Mouse (Mus musculus): Measurements from ENCODE around the gene Npr1.

Npr1 gene

DNA sequence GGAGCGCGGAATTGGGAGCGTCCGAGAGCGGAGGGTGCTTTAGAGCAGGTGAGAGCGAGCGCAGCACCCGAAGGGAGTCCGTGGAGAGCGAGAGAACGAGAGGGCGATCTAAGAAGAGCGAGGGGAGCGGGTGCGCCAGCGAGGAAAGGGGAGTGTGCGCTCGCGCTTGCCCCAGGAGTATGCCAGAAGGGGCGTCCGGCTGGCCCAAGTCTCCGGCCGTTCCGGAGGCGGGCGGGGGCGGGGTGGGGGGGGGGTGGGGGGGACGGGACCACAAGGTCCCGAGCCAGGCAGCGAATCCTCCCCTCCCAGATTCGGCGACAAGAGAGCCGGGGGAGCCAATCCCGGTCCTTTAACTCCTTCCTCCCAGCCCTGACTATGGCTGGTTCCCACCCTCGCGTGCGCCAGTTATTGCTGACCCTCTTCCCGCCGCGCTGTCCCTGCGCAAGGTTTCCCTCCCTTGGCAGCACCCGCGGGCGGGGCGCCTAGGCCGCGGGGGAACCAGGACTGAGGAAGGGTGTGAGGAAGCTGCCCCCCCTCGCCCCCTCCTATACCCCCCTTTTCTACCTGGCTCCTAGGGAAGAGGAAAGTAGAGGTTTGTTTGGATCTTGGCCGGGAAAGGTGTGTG is at the start of gene Npr1:
Gene Npr1, minus strand, starts transcription at position 181 of the 625 bp plus-strand sequence.
- no peak for DNase-seq (ENCODE audit: low spot score)

DNA sequence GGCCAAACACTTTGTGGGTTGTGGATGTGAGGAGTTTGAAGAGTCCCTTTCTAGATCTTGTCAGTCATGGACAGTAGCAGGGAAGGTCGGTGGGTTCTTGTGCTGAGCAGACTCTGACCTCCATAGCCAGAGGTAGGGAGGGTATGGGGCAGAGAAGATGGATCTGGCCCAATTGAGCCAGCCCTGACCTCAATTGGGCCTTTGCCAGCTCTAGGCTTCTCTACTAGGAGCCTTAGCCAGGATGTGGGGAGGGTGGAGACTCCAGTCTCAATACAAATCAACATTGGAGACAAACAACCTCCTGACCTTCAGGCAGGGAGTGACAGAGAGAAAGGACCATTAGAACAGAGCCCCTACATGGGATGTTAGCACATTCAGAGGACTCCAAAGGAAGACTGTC is 49.6 kb upstream of the Npr1 start:
- DNase-seq (ENCODE audit: low spot score): no peak

DNA sequence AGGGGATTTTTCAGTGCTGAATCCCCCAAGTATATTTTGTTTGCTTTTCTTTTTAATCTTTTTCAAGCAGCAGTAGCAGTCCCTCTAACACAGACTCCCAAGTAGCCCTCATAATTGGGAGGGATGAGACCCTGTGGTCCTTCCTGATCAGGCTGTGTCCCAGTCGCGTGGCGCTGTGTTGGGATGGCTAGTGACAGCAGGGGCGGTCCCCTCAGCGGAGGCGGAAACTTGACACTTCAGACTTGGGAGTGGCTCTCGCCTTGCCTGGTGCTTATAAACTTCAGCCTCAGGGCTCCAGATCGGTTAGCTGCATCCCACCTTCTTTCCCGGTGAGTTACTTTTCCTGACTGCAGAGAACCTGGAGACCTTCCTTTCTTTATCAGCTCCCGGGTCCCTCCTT is 49.0 kb upstream of the Npr1 start:
- DNase-seq (ENCODE audit: low spot score): peak; percentile 44

DNA sequence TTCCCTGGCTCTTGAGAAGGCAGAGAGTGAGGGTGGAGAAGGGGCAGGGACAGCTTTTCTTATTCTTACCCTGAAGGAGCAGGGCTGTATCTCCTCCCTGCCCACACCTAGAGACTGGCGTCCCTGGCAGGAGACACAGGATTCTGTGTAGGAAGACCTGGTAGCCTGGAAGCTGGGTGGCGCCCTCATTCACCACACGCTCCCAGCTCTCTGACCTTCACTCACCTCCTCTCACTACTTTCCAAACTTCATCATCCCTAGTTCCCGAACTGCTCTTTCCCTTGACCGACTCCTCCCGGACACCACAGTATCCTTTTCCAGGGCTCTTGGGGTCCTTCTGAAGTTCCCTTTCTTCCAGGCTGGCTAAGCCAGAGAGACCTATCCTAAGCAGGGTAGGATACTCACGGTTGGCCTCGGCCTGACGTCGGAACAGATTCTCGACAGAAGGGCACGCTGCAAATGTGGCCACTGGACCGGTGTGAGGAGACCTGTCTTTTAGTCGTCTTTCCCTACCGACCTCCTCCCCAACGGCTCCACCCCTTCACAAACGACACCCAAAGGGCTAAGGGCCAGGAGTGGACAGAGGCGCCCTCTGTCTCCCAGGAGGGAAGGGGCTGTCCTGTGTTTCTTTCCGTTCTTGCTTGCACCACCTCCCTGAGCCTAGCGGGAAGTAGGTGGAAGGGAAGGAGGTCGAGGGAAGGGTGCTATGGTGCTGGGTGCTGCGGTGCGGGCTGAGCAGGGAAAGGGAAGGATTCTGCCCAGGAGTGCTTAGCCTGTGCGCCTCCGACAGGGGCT is 48.3 kb upstream of the Npr1 start, which contains the start of the genes S100a1 and S100a13:
Gene S100a1, minus strand, starts transcription at position 597 of the 795 bp plus-strand sequence.
Gene S100a13, plus strand, starts transcription at position 640 of the 795 bp plus-strand sequence.
- DNase-seq (ENCODE audit: low spot score): no peak

DNA sequence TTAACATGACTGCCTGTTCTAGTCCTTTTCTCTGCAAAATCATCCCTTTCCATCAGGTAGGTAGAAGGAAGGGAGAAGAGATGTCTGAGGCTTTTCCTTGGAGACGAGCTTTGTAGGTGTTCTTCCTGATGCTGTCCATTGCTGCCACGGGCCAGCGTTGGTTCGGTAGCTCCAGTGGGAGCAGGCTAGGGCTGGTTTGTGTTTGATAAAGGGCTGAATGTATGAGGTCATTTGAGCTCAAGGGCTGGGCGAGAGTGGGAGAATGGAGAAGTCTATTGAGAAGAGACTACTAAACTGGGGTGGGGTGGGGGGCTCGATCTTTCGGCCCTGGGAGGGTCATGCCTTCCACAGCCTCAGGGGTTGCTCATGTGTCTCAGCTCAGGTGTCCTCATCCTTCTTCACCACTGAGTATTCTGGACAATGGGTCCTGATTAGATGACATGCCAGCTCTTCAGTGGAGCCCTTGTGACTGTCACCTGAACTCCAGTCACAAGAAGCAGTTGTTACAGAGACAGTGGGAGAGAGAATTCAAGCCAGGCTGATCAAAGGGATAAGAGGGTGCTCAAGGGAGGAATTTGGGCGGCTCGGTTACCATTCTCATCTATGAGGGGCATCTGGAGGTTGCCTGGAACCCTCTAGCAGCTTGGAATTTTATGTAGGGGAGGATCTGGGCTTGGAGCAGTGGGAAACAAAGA is 47.4 kb upstream of the Npr1 start:
- DNase-seq (ENCODE audit: low spot score): no peak

DNA sequence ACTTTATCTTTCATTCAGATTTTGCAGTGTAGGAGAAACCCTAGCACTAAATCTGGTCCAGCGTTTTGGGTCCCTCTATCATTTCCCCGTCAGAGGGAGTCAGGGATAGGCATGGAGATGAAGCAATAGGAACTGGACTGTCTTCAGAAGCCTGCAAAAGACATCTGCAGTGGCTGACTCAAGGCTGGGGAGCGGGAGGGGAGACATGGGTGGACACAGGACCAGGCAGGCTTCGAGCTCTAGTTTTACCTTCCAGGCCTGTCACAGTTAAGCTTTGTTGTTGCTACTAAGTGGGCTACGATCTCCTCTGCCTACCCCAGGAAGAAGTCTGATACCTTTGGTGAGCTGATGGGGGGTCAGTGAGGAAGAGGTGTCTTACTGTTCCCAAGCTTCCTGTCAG is 46.6 kb upstream of the Npr1 start:
- no peak for DNase-seq (ENCODE audit: low spot score)

DNA sequence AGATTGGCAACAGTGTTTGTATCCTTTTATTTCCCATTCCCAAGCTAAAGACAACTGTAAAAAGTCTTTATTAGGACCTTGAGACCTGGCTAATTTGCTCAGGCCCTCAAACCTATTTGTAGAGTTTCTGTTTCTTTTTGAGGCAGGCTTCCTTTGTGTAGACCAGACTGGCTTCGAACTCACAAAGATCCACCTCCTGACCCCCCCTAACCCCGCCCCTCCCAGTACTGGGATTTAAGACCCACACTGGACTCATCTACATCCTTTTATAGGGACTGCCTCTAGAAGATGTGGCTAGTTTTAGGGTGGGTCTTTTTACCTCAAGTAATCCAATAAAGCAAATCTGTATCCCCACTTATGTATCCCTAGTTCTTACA is 44.1 kb upstream of the Npr1 start:
- no peak for DNase-seq (ENCODE audit: low spot score)

DNA sequence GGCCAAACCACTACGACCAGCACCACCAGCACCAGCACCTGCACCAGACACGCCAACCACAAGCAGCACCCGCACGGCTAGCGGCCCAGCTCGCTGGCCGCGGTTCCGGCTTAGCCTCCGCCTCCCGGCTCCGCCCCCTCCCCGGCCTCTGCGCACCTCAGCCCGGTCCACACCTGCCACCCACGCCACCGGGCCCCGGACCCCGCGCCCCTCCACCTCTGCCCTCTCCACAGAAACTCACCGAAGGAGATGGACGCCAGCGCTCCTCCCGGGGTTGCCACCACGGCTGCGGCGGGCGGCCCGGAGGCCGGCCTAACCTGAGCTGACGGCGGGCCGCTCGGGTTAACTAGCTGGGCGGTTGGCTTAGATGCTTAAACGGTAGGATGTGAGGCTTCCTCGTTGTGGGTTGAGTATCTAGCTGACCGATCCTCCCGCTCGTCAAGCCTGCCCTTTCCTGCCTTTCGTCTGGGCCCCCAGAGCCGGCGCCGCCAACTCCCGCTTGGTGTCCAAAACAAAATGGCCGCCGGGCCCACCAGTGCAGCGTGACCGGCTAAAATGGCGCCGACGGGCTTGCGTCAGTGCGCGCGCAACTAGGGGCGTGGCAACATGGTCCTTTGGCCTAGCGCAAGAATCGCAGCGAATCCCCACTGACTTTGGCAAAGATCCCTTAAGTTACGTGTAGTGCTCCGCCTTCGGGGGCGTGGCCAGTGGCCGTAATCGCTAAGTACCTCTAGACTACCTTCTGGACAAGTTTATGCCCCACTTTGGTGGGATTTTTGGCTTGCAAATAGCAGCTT is 43.5 kb upstream of the Npr1 start, which contains the start of gene Chtop:
Gene Chtop, minus strand, starts transcription at position 549 of the 797 bp plus-strand sequence.
- peak; percentile 100 for DNase-seq (ENCODE audit: low spot score)

DNA sequence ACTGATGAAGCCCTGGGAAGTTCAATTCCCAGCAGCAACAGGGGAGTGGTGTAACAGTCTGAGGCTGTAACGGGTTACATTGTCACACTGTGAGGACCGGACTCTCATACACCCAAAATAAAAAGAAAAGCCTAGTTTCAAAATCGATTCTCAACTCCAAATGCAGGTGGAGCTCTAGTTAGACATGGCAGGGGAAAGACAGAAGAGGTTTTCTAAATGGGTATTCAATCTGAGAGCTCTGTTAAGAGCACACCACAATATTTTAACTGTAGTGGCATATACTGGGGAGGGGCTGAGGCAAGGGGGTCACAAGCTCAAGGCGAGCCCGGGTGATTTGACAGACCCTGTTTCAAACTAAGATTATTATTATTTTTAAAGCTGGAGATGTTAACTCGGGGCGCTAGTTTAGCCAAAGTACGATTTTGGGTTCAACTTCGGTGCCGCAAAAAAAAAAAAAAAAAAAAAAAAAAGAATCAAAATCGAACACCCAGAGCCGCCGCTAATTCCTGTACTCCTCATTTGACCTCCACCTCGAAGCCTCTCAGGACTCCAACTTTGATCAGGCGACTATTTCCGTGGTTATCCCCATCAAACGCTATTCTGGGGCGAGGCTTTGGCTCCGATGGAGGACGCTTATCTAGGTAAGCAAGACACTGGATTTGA is 42.8 kb upstream of the Npr1 start:
- no peak for DNase-seq (ENCODE audit: low spot score)

DNA sequence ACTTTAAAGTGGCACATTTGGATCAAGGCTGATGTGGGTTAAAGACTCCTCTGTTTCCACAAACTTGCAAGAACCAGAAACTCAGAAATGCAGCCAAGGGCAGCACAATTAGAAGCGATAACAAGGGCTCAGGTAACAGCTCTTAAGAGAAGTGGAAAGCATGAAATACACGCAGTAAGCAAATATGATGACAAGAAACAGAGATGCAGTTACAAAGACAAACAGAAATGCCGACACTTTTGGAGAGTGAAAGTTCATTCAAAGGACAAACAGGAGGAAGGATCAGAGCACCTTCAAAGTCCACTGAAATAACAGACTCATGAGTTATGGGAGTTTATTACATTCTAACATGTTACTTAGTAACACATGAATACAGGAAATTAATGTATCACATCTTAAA is 40.7 kb upstream of the Npr1 start:
- no peak for DNase-seq (ENCODE audit: low spot score)

DNA sequence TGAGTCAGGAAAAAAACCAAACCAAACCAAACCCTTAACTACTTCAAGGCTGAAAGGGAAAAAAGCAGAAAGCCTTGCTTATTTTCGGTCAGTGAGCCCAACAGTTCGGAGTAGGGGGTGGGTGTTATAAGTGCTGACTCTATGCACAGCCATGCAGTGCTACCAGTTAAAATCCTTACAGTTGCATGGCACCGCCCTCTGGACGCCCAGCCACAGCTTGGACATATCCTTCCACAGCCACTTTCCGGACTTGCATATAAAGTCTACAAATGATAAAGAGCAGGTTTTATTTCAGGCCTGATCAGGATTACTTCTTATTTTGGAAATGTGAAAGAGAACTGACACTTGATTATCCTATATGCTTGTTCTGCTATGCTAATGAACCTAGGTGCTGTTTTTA is 39.5 kb upstream of the Npr1 start:
- no peak for DNase-seq (ENCODE audit: low spot score)

DNA sequence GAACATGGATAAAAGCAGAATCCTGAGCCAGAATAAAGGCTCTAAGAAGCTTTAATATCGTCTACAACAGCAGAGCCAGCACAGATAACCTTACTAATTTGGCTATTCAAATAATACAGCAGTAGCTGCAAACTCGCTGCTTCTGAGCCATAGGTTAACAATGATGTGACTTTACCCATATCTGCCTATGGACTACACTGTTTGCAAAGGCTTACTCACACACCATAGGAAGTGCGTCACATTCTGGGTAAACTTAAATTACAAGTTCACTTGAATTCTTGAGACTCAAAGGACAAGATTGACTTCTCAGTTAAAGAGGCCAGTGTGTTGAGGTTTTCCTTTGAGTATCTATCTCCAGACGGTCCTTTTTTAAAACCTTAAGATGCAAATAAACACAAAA is 37.8 kb upstream of the Npr1 start:
- no peak for DNase-seq (ENCODE audit: low spot score)

DNA sequence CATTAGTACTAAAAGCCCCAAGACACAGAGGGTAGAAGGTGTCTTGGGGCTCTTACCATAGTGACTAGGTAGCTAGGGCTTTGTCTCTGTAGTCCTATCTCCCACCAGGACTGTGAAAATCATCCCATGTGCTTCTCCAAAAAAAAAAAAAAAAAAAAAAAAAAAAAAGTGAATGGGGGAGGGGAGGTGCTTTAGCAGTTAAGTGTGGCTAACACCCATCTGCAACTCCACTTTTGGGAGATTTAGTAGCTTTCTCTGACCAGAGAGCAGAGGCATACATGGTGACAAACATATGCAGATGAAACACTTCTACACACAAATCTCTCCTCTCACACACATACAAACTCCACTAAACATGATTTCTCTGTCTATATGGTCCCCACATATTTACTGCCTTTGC is 31.9 kb upstream of the Npr1 start:
- DNase-seq (ENCODE audit: low spot score): no peak

DNA sequence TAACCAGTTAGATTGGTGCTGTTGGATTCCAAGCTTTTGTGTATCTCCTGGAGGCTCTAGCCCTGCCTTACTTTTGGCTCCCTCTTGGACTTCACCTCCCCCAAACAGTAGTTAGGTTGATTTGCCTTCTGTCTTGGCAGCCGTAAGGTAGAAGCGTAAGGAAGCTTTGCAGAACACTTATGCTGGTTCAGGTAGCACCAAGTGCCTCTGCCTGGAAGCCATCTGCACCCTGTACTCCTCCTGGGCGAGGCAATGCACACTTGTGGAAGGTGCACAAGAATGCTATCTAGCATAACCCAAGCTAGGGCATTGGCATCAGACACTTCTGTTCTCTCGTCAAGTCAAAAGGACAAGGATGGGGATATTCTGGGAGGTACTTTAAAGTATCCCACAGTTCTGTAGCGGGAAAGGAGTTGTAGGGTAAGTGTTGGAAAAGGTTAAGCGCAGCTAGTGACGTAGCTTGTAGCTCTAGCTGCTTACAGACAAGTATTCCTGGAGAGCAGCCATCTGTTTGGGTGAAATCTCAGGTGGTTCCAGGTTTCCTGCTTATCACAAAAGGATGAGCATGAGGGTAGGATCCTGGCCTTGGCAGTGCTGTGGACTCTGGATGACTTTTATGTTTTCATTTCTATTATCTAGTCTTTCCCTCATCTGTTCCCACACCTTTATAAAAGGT is 30.3 kb upstream of the Npr1 start:
- DNase-seq (ENCODE audit: low spot score): no peak

DNA sequence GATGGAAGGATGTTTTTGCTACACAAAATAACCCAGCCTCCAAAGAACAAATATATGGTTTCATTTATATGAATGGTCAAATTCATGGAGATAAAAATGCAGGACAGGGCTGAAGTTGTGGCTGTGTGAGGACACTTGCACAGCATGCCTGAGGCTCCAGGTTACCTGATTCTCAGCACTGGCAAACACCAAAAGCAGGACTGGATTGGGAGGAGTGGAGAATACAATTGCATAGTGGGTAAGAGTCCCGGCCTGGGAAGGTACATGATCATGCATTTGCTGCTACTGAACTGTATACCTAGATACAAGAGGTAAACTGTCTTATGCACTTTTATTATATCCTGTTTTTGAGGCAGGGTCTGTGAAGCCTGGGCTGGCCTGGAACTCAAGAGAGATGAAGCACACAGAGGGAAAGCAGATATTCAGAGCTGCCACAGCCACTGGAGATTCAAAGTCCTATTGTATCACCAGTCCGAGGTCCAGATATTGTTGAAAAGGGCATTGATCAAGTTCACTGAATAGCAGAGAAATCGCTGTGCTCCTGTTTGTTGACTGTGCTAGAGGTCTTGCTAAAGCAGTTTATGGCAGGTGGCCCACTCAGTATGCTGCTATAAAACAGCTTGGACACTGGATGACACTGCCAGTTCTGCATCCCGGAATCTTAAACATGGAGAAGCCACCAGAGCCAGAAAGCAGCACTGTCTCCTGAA is 28.3 kb upstream of the Npr1 start:
- DNase-seq (ENCODE audit: low spot score): no peak

DNA sequence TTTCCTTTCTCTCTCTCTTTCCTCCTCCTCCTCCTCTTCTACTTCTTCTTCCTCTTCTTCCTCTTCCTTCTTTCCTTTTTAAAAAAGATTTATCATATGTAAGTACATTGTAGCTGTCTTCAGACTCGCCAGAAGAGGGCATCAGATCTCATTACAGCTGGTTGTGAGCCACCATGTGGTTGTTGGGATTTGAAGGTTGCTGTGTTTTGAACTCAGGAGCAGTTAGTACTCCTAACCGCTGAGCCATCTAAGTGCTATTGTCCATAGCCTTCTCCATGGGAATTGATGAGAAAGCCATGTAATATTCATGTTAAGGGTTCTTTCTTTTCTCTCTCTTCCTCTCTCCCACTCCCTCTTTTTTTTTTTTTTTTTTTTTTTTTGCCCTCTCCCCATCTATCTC is 25.7 kb upstream of the Npr1 start:
- no peak for DNase-seq (ENCODE audit: low spot score)

DNA sequence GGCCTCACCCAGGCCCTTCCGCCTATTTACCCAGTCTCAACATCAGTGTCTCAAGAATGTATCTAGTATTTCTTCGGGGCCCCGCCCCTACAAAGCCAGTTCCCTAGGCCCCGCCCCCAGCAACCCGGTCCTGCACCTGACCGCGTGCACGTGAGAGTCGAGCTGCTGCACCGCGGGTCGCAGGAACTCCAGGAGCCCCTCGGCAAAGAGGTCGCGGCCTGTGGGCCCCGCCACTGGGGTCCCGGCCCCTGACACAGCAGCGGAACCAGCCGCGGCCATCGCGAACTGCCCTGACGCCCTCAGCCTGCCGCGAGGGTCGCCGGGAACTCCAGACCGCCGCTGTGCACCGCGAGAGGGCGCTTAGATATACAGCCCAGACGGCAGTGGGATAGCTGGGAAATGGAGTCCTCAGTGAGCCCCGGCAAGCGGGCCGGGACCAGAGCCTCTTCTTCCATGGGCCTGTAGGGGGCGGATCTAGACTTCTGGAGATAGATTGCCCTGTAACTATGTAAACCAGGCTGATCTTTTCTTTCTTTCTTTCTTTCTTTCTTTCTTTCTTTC is 25.1 kb upstream of the Npr1 start, which contains the start of gene Snapin:
Gene Snapin, minus strand, starts transcription at position 338 of the 561 bp plus-strand sequence.
- DNase-seq (ENCODE audit: low spot score): peak; percentile 96

DNA sequence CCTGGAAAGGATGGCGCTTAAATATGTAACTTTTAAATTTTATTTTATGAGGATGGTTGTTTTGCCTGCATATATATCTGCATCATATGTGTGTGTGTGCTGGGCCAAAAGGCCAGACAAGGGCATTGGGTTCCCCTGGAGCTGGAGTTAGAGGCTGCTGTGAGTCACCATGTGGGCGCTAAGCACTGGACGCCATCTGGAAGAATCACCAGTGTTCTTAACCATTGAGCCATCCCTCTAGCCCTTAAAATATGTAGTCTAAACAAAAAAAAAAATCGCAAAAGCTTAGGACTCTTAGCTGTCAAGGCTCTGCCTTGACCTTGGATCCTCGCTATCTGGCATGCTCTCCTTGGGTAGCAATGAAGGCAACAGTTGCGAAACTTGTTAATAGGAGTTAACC is 22.9 kb upstream of the Npr1 start:
- DNase-seq (ENCODE audit: low spot score): no peak

DNA sequence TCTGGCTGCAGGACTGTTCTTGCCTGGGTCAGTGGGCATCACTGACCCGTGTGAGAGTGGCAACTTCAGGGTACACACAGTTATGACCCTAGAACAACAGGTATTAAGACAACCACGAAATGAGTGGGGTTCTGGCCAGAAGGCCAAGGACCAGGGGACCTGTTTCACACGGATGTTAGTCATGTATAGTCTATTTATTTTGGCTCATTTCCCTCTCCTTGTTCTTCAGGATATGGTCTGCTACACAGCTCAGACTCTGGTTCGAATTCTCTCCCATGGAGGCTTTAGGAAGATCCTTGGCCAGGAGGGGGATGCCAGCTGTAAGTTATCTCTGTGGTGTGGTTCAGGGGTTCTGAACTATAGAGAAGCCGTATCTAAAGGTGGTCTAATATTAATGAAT is 21.3 kb upstream of the Npr1 start:
- no peak for DNase-seq (ENCODE audit: low spot score)

Data from spleen, adult 12 weeks (tissue).